Mouse (Mus musculus) olfactory bulb, adult 2 months (tissue): ENCODE measurements at regions not wholly inside any gene's neighbourhood (a gene's known extent, or its start where the extent isn't known, plus 50 kb on each side); places are given as distances from the start of the nearest gene placed in this dataset.
"Not testable (repeated sequence)": the region's sequence is repeated elsewhere in the genome, so short reads cannot be mapped to it uniquely, and the experiment has no call there.

ENCODE experiments used
- H3K27ac ChIP-seq: fragments of 200-500 bp; 2 replicates; pipeline ENCODE4 v1.5.1; 2012; ENCODE audit warnings: low read depth, low read length; ENCODE audit not compliant: insufficient read depth
- H3K4me1 ChIP-seq: fragments of 200-500 bp; 2 replicates; pipeline ENCODE4 v1.6.1; 2012; ENCODE audit warnings: low read length; ENCODE audit not compliant: control insufficient read depth, insufficient read depth
- H3K4me3 ChIP-seq: fragments of 200-500 bp; 2 replicates; pipeline ENCODE4 v1.5.1; 2012; ENCODE audit warnings: mild to moderate bottlenecking, low read depth, low read length, moderate library complexity; ENCODE audit not compliant: insufficient read depth
- CTCF ChIP-seq: fragments of 200-500 bp; IDR thresholded peaks from 2 replicates; pipeline ENCODE4 v1.5.1; 2012; ENCODE audit warnings: low read depth, mild to moderate bottlenecking, low read length, moderate library complexity; ENCODE audit not compliant: insufficient read depth
- POLR2A ChIP-seq: fragments of 200-500 bp; IDR thresholded peaks from 2 replicates; pipeline ENCODE4 v1.6.1; 2012; ENCODE audit warnings: mild to moderate bottlenecking, low read depth, low read length, moderate library complexity; ENCODE audit not compliant: insufficient read depth
- WGBS: fragments of 180-500 bp; shearing (Covaris S2); methylation state at CpG from one replicate; pipeline ENCODE4 v1.1.7; 2018; 5-methylcytosine and 5-hydroxymethylcytosine counted together

DNA sequence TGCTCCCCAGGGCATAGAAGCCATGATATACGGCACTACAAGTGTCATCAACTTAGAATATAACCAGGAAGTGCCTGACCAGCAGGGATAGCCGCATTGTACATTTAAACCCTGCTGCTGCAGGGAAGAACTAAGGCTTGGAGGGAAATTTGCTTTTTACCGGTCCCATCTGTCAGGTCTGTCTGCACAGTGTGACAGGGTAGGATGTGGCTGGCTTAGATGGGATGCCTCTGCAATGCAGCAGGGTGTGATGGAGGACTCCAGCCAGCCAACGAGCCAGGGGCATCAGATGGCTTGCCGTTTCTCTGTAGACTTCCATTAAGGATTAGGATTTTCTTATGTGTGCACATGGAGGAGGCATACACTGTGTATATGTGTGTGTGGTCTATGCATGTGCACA lies 426.2 kb upstream of the Auts2 start:
- TF ChIP-seq CTCF: no peak
- TF ChIP-seq POLR2A: no peak
- Histone ChIP-seq H3K27ac (no peak overlapping the region), H3K4me1 (peaks cover 6% of the 10 kb centered on the region; the same call in 1 of the 2 replicates), H3K4me3 (no peak overlapping the region)
- 83% methylated on average over 5 of the region's 5 CpGs for WGBS

DNA sequence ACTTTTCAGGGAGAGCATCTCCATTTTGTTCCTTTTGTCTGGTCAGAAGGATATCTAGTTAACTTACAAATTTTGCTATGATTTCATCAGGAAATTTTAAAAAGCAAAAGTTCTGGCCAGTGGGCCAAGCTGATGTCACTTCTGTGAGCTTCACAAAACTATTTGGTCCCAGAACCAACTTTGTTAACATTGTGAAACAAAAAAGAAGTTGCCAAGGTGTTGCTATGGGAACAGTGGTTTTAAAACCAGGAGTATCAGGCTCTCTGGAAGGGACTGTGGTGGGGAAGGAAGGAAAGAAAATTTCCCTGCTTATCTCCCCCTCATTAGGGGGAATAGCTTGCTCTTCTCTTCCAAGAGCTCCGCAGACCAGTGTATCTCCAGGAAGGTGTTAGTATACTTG lies 416.8 kb upstream of the Auts2 start:
- Histone ChIP-seq H3K4me3 (no peak overlapping the region), H3K4me1 (no peaks in the 10 kb centered on the region), H3K27ac (no peak overlapping the region)
- TF ChIP-seq CTCF: no peak
- no peak for TF ChIP-seq POLR2A
- WGBS: 77% methylated on average over 1 of the region's 1 CpGs

DNA sequence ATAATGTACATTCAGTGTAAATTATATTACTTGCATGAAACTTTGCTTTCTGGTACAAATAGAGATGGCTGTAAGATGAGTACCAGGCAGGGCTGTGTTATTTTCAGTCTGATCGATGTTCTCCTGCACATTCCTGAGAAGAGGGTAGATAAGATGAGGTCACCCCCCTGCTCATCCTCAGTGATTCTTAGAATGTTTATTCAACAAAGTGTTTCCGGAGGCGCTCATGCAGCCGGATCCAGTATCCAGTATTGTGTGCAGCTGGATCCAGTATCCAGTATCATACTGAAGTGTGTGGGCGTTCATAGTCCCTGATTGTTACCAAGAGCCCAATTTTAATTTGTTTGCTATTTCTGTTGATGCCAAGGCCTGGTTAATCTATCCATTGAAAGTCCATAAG lies 413.0 kb upstream of the Auts2 start:
- Histone ChIP-seq H3K4me3 (no peak overlapping the region), H3K27ac (no peak overlapping the region), H3K4me1 (no peaks in the 10 kb centered on the region)
- WGBS: 26% methylated on average over 5 of the region's 5 CpGs
- TF ChIP-seq CTCF (no peak), POLR2A (no peak)

- H3K4me3 ChIP-seq: no peak overlapping the region
- no peak overlapping the region for H3K27ac ChIP-seq
- no peak for TF ChIP-seq POLR2A
- TF ChIP-seq CTCF: no peak
- 92% methylated on average over 8 of the region's 8 CpGs for WGBS
- no peaks in the 10 kb centered on the region for H3K4me1 ChIP-seq
Observed at GRCm38 (mm10) chr5:132955051-132955450, 411.9 kb upstream of the Auts2 start.

GRCm38 (mm10) chr5:132933439-132933980 lies 390.4 kb upstream of the Auts2 start:
- Histone ChIP-seq H3K27ac (peak overlapping the region; percentile 71), H3K4me1 (peaks cover 2% of the 10 kb centered on the region), H3K4me3 (no peak overlapping the region)
- WGBS: 43% methylated on average over 9 of the region's 9 CpGs
- TF ChIP-seq CTCF (no peak), POLR2A (no peak)

GRCm38 (mm10) chr5:132929955-132930354 lies 386.8 kb upstream of the Auts2 start:
- not testable (repeated sequence) for H3K4me3 ChIP-seq, H3K27ac ChIP-seq, H3K4me1 ChIP-seq
- 84% methylated on average over 12 of the region's 12 CpGs for WGBS

DNA sequence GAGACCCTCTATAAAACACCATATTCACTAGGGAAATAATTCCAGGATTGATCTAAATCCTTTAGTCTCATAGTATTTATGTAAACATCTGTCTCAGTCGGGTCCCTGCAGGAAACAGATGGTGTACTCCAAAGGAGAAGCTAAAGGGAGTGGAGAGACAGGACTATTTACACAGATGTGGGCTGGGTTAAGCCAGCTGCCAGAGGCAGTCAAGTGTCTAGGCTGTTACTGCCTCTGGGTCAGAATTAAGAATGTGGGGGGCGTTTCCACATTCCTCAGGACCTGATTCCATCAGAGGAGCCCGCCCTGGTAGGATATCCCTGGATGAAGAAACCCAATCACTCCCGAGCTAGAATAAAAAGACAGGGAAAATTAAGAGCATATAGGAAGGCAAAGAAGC lies 380.2 kb upstream of the Auts2 start:
- no peaks in the 10 kb centered on the region for H3K4me1 ChIP-seq
- TF ChIP-seq POLR2A (no peak), CTCF (no peak)
- no peak overlapping the region for H3K4me3 ChIP-seq
- H3K27ac ChIP-seq: no peak overlapping the region
- 51% methylated on average over 4 of the region's 4 CpGs for WGBS

GRCm38 (mm10) chr5:132909056-132909455 lies 365.9 kb upstream of the Auts2 start:
- no peak for TF ChIP-seq POLR2A
- no peak for TF ChIP-seq CTCF
- WGBS: 79% methylated on average over 2 of the region's 2 CpGs
- no peaks in the 10 kb centered on the region for H3K4me1 ChIP-seq

GRCm38 (mm10) chr5:132908220-132908619 lies 365.1 kb upstream of the Auts2 start:
- TF ChIP-seq POLR2A: no peak
- WGBS: 69% methylated on average over 8 of the region's 8 CpGs
- Histone ChIP-seq H3K4me1 (no peaks in the 10 kb centered on the region), H3K27ac (no peak overlapping the region), H3K4me3 (no peak overlapping the region)

More at GRCm38 (mm10) chr5:132909056-132909455, 365.9 kb upstream of the Auts2 start:
- H3K4me3 ChIP-seq: no peak overlapping the region
- H3K27ac ChIP-seq: no peak overlapping the region

GRCm38 (mm10) chr5:132892591-132892990 lies 349.4 kb upstream of the Auts2 start:
- H3K4me1 ChIP-seq: peaks cover 7% of the 10 kb centered on the region
- no peak overlapping the region for H3K4me3 ChIP-seq
- TF ChIP-seq POLR2A (no peak), CTCF (no peak)
- no peak overlapping the region; the same call in 1 of the 2 replicates for H3K27ac ChIP-seq
- WGBS: 38% methylated on average over 1 of the region's 1 CpGs
